Mouse (Mus musculus): ENCODE measurements around the gene Ldah. TPM values are rescaled to one million over a fixed set of nuclear protein-coding genes. Genes with fewer than 3 reads are reported as not detected.
"Not testable (repeated sequence)": the region's sequence is repeated elsewhere in the genome, so short reads cannot be mapped to it uniquely, and the experiment has no call there.

Gene Ldah
- 55.2 and 71.1 TPM in 2 replicates for polyA plus RNA-seq (2011; ENCODE audit: insufficient read length, low read depth, missing spikeins)

DNA sequence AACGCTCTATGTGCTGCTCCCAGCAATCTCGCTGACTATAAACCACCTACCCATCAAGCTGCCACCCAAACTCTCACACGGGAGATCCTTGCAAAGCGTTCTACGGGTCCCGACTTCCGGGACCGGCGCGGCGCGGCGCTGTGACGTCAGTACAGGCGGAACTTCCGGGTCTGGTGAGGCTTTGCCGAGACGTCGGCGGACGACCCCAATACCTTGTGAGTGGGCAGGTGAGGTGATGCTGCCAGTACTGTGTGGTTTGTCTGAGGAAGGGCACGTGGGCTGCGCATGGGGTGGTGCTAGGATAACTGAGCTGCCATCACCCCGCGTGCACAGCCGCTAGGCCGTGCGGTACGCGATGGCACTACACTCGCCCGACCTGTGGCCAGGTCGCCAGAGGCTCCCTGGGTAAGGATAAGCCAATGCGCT lies at the start of gene Ldah:
Ldah (plus strand) TSS at position 130 of the 426 bp plus-strand sequence.
- H3K4me1 ChIP-seq (ENCODE audit: control insufficient read depth, insufficient read depth, low read length): no peaks in the 10 kb centered on the region
- H3K27ac ChIP-seq (ENCODE audit: insufficient read depth, low read length): no peak within 1 kb of the TSS
- TF ChIP-seq POLR2A (IDR thresholded peaks at IDR 0.05; ENCODE audit: low read depth, low read length) (no peak; the same call in none of the 2 replicates), CTCF (IDR thresholded peaks at IDR 0.05; ENCODE audit: borderline replicate concordance, insufficient read depth, low read length) (no peak)
- peak within 1 kb of the TSS; percentile 68 for H3K4me3 ChIP-seq (ENCODE audit: insufficient read depth, low read length)

DNA sequence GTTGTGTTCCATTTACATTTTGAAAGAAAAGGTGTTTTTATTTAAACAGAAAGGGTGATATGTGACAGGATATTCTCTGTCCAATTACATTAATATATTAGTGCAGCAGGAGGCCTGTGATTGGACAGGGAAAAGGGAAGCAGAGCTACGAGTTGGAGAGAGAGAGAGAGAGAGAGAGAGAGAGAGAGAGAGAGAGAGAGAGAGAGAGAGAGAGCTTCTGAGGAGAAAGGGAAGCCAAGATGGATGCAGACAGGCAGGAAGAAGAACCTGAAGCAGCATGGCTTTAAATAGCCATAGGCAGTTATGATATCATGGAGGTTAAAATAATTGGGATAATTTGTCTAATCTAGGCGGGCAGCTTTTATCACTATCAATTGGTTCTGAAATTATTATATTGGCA lies 40.2 kb upstream of the Ldah start:
- TF ChIP-seq POLR2A (IDR thresholded peaks at IDR 0.05; ENCODE audit: low read depth, low read length) (no peak), CTCF (IDR thresholded peaks at IDR 0.05; ENCODE audit: borderline replicate concordance, insufficient read depth, low read length) (no peak)
- no peak overlapping the region for H3K27ac ChIP-seq (ENCODE audit: insufficient read depth, low read length)
- no peak overlapping the region for H3K4me3 ChIP-seq (ENCODE audit: insufficient read depth, low read length)
- no peaks in the 10 kb centered on the region for H3K4me1 ChIP-seq (ENCODE audit: control insufficient read depth, insufficient read depth, low read length)

DNA sequence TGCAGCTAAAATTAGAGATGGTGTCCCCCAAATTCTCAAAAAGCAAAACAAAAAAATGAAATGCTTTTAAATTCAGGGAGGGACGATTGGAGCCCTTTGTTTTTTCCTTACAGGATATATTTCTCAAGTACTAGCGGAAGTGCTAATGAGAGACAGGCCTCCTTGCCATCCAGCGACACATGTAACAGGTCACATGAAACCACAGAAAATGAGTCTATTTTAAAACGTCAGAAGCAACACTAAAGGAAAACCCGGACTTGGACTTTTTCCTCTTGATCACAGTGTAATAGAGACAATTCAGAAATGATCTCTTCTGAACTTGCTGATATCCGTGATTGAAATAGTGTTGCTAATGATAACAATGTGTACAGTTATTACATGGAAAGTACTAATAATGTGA lies 27.0 kb upstream of the Ldah start:
- no peak overlapping the region for H3K4me3 ChIP-seq (ENCODE audit: insufficient read depth, low read length)
- H3K27ac ChIP-seq (ENCODE audit: insufficient read depth, low read length): peak overlapping the region; percentile 52; the same call in 1 of the 2 replicates
- TF ChIP-seq CTCF (IDR thresholded peaks at IDR 0.05; ENCODE audit: borderline replicate concordance, insufficient read depth, low read length): no peak
- H3K4me1 ChIP-seq (ENCODE audit: control insufficient read depth, insufficient read depth, low read length): 0 out of 2 replicates have a peak, but pooled peaks cover 2% of the 10 kb centered on the region

DNA sequence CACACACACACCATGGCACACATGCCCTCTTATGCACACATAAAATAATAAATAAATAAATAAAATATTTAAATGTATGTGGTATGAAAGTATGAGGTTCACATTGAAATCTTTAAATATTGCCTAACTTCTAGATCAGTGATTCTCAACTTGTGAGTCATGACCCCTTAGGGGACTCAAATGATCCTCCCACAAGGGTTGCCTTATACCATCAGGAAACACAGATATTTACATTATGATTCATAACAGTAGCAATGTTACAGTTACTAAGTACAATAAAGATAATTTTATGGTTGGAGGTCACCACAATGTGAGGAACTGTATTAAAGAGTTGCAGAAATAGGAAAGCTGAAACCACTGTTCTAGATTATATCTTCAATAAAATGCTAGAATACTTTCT lies 26.2 kb upstream of the Ldah start:
- peak overlapping the region; percentile 73; the same call in 1 of the 2 replicates for H3K27ac ChIP-seq (ENCODE audit: insufficient read depth, low read length)
- 0 out of 2 replicates have a peak, but pooled peaks cover 2% of the 10 kb centered on the region for H3K4me1 ChIP-seq (ENCODE audit: control insufficient read depth, insufficient read depth, low read length)
- no peak overlapping the region for H3K4me3 ChIP-seq (ENCODE audit: insufficient read depth, low read length)
- TF ChIP-seq POLR2A (IDR thresholded peaks at IDR 0.05; ENCODE audit: low read depth, low read length) (no peak), CTCF (IDR thresholded peaks at IDR 0.05; ENCODE audit: borderline replicate concordance, insufficient read depth, low read length) (no peak)

DNA sequence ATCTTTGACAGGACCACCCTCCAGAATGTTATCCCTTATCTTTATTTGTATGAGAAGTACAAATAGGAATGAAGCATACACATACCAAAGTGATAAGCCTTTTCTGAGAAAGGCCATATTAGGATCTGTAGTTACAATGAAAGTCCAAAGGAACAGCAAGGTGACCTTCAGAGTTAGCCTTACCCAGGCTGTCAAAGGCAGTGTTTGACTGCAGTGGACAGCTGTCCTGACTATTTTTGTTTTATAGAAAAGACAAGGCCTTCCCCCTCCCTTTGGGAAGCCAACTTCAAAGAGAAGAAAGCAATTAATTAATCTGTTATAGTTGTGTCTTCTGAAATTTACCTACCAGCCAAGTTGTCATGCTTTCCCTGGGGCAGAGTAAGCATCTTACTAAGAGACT lies 23.4 kb upstream of the Ldah start:
- Histone ChIP-seq H3K27ac (ENCODE audit: insufficient read depth, low read length) (no peak overlapping the region), H3K4me1 (ENCODE audit: control insufficient read depth, insufficient read depth, low read length) (0 out of 2 replicates have a peak, but pooled peaks cover 2% of the 10 kb centered on the region), H3K4me3 (ENCODE audit: insufficient read depth, low read length) (no peak overlapping the region)
- TF ChIP-seq CTCF (IDR thresholded peaks at IDR 0.05; ENCODE audit: borderline replicate concordance, insufficient read depth, low read length) (no peak), POLR2A (IDR thresholded peaks at IDR 0.05; ENCODE audit: low read depth, low read length) (no peak)

DNA sequence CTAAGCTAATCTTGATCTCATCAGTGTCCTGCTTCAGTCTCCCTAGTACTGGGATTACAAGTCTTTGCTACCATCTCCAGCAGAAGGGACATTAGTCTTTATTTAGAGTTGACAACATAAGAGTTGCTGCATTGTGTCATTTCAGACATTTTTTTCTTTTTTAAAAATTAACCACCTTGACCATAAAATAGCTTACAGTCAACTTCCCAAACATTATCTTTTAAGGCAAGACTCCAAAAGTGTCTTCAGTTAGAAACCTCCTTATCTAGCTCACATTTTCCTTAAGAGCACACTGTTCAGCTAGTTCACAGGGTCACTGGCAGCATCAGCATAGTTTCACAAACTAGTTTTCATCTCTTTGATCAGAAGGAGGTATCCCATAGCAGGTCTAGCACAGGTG lies 19.7 kb upstream of the Ldah start:
- no peak for TF ChIP-seq POLR2A (IDR thresholded peaks at IDR 0.05; ENCODE audit: low read depth, low read length)
- TF ChIP-seq CTCF (IDR thresholded peaks at IDR 0.05; ENCODE audit: borderline replicate concordance, insufficient read depth, low read length): no peak
- H3K27ac ChIP-seq (ENCODE audit: insufficient read depth, low read length): no peak overlapping the region
- H3K4me3 ChIP-seq (ENCODE audit: insufficient read depth, low read length): no peak overlapping the region
- no peaks in the 10 kb centered on the region for H3K4me1 ChIP-seq (ENCODE audit: control insufficient read depth, insufficient read depth, low read length)

DNA sequence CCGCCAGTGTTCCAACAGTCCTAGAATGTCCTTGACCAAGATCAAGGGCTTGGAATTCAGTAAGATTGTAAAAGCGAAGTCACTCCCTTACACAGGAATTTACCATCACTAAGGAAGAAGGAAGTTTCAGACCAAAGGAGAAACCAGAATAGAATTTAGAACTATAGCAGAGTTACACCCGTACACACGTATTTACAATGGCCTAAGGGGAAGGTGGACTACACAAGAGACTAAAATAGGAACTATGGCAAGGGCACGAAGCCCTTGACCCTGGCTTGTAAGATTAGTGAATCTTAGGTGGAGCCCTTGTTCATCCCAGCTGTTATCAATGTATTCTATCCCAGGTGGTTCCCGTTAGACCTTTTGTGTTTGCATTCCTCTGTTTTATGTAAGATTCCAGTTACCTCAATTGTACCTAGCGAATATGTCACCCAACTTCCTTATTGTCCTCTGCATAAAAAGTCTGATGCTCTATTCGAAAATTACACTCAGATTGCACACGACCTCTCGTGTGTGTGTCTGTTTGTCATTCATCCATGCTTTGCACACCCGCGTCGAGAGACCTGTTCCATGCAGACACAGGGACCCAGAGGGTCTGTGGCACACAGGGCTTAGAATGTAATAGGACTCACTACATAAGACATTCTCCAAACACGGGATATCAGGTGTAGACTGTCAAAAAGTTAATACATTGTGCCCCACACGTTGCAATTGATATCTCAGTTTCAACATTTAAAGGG lies 18.9 kb upstream of the Ldah start:
- H3K27ac ChIP-seq (ENCODE audit: insufficient read depth, low read length); H3K4me3 ChIP-seq (ENCODE audit: insufficient read depth, low read length); H3K4me1 ChIP-seq (ENCODE audit: control insufficient read depth, insufficient read depth, low read length): not testable (repeated sequence)

DNA sequence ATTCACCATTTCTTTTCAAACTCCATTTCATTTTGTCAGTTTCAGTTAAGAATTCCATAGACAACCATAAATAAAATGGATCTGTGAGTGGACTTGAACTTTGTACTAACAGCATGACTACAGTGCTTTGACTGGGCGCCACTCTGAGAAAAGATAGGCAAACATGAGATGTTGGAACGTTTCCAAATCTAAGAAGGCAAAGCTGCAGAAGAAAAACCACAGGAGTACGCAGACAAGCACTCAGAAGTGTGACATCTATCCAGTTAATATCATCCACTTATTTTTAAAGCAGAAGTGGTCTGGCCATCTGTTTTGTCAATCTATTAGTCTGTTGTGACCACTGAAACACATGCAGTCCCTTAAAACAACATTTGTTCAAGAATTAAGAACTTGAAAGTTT lies 18.2 kb upstream of the Ldah start:
- TF ChIP-seq CTCF (IDR thresholded peaks at IDR 0.05; ENCODE audit: borderline replicate concordance, insufficient read depth, low read length): no peak
- no peak for TF ChIP-seq POLR2A (IDR thresholded peaks at IDR 0.05; ENCODE audit: low read depth, low read length)
- H3K27ac ChIP-seq (ENCODE audit: insufficient read depth, low read length): no peak overlapping the region
- no peaks in the 10 kb centered on the region for H3K4me1 ChIP-seq (ENCODE audit: control insufficient read depth, insufficient read depth, low read length)
- no peak overlapping the region for H3K4me3 ChIP-seq (ENCODE audit: insufficient read depth, low read length)

DNA sequence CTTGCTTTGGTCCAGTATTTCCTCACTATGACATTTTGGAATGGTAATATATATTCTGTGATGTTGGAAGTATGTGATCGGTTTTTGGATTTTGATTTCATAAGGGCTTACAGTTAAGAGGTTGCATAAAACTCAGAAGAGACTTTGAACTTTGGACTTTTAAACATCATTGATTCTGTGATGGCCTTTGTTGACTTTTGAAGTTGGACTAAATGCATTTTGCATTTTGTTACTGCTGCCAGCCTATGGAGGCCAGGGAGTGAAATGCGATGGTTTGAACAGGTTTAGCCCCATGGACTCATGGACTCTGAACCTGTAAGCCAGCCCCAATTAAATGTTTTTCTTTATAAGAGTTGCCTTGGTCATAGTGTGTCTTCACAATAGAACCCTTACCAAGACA lies 2.2 kb upstream of the Ldah start:
- TF ChIP-seq POLR2A (IDR thresholded peaks at IDR 0.05; ENCODE audit: low read depth, low read length) (no peak), CTCF (IDR thresholded peaks at IDR 0.05; ENCODE audit: borderline replicate concordance, insufficient read depth, low read length) (no peak)
- H3K4me3 ChIP-seq (ENCODE audit: insufficient read depth, low read length): no peak overlapping the region
- H3K4me1 ChIP-seq (ENCODE audit: control insufficient read depth, insufficient read depth, low read length): no peaks in the 10 kb centered on the region
- H3K27ac ChIP-seq (ENCODE audit: insufficient read depth, low read length): no peak overlapping the region

DNA sequence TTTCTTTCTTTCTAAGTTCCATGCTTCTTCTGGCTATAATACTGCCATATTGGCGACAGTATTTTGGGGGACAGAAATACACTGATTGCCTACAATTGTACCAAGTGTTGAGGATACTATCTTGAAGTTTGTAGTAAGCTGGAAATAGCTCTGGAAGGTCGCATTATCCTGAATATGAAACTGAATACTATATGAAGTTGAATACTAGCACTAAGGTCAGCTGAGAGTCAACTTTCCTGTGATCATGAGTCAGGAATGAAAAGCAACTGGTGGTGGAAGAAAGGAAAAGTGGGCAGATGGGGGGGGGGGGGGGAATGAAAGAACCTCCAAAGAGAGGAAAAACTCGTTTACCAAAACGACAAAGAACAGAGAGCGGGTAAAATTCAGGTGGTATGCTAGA lies 329 bp upstream of the Ldah start:
- no peak for TF ChIP-seq CTCF (IDR thresholded peaks at IDR 0.05; ENCODE audit: borderline replicate concordance, insufficient read depth, low read length)
- TF ChIP-seq POLR2A (IDR thresholded peaks at IDR 0.05; ENCODE audit: low read depth, low read length): no peak
- Histone ChIP-seq H3K27ac (ENCODE audit: insufficient read depth, low read length) (no peak overlapping the region), H3K4me1 (ENCODE audit: control insufficient read depth, insufficient read depth, low read length) (no peaks in the 10 kb centered on the region)

More for the DNA sequence above, 329 bp upstream of the Ldah start:
- H3K4me3 ChIP-seq (ENCODE audit: insufficient read depth, low read length): peak overlapping the region; percentile 68
